Mouse (Mus musculus) megakaryocyte, embryonic 14.5 days (primary cell): ENCODE measurements at regions not wholly inside any gene's neighbourhood (a gene's known extent, or its start where the extent isn't known, plus 50 kb on each side); places are given as distances from the start of the nearest gene placed in this dataset.

Experiments used
- FLI1 ChIP-seq: IDR thresholded peaks from 2 replicates; pipeline ENCODE4 v1.6.1; 2012; ENCODE audit warnings: low read length, inconsistent platforms, mixed read lengths
- GATA1 ChIP-seq: IDR thresholded peaks from 3 replicates; pipeline ENCODE4 v1.6.1; 2012; ENCODE audit warnings: mixed read lengths, low read length, inconsistent platforms, borderline replicate concordance

- TF ChIP-seq GATA1 (no peak), FLI1 (no peak)
Measured at GRCm38 (mm10) chr9:46473681-46474080, 153.9 kb upstream of the 4931429L15Rik start.
